Mouse (Mus musculus) midbrain, embryonic 15.5 days (tissue): Measurements from ENCODE around the gene Unc93b1. TPM values are rescaled to one million over a fixed set of nuclear protein-coding genes. Genes with fewer than 3 reads are reported as not detected.

ENCODE experiments used
- ATAC-seq: fragments of 200-750 bp; cut with Nextera tagmentation; replicated peaks from 2 replicates; pipeline ENCODE4 v1.8.0; 2017; ENCODE audit warnings: moderate TSS enrichment
- H3K27ac ChIP-seq: fragments of 300-500 bp; sonication (generic); 2 replicates; pipeline ENCODE4 v1.5.1; 2015; ENCODE audit warnings: mild to moderate bottlenecking, inconsistent platforms
- H3K27me3 ChIP-seq: fragments of 300-500 bp; sonication (generic); replicated peaks from 2 replicates; pipeline ENCODE4 v1.6.1; 2015; ENCODE audit warnings: inconsistent platforms
- H3K36me3 ChIP-seq: fragments of 300-500 bp; sonication (generic); replicated peaks from 2 replicates; pipeline ENCODE4 v1.6.1; 2015; ENCODE audit warnings: inconsistent platforms
- H3K4me1 ChIP-seq: fragments of 300-500 bp; sonication (generic); 2 replicates; pipeline ENCODE4 v1.6.1; 2015; ENCODE audit warnings: inconsistent platforms
- H3K4me2 ChIP-seq: fragments of 300-500 bp; sonication (generic); 2 replicates; pipeline ENCODE4 v1.6.1; 2015; ENCODE audit warnings: inconsistent platforms, mild to moderate bottlenecking, moderate library complexity
- H3K4me3 ChIP-seq: fragments of 300-500 bp; sonication (generic); 2 replicates; pipeline ENCODE4 v1.5.1; 2015; ENCODE audit warnings: mild to moderate bottlenecking, inconsistent platforms
- H3K9ac ChIP-seq: fragments of 300-500 bp; sonication (generic); 2 replicates; pipeline ENCODE4 v1.6.1; 2015; ENCODE audit warnings: mild to moderate bottlenecking, inconsistent platforms
- H3K9me3 ChIP-seq: fragments of 300-500 bp; sonication (generic); 2 replicates; pipeline ENCODE4 v1.6.1; 2016; ENCODE audit warnings: inconsistent platforms
- WGBS: fragments of 180-500 bp; shearing (Covaris S2); methylation state at CpG from one replicate; pipeline ENCODE4 v1.1.7; 2015; ENCODE audit warnings: mixed read lengths; 5-methylcytosine and 5-hydroxymethylcytosine counted together
- polyA plus RNA-seq: library from polyadenylated mRNA; unstranded; fragments of >200 nt; fragmentation: Nextera tagmentation; extraction: Ambion mirVana; gene quantifications from 2 replicates; pipeline ENCODE4 v1.2.1, GENCODE M21; 2015

Unc93b1 gene
- polyA plus RNA-seq, 1 experiment from 2014 or later: 11.8 TPM

- no peak overlapping the region for H3K27ac ChIP-seq
- peaks cover 8% of the 10 kb centered on the region for H3K4me1 ChIP-seq
- H3K4me3 ChIP-seq: no peak overlapping the region
- no peaks in the 10 kb centered on the region for H3K36me3 ChIP-seq
- no peak for ATAC-seq
- no peak overlapping the region for H3K9ac ChIP-seq
- no peak overlapping the region for H3K4me2 ChIP-seq
- no peaks in the 10 kb centered on the region for H3K9me3 ChIP-seq
- H3K27me3 ChIP-seq: peaks cover 2% of the 10 kb centered on the region; the same call in 1 of the 2 replicates
- WGBS: 74% methylated on average over 6 of the region's 6 CpGs
These were observed 59.9 kb downstream of the Unc93b1 start for GRCm38 (mm10) chr19:3994932-3995331.

DNA sequence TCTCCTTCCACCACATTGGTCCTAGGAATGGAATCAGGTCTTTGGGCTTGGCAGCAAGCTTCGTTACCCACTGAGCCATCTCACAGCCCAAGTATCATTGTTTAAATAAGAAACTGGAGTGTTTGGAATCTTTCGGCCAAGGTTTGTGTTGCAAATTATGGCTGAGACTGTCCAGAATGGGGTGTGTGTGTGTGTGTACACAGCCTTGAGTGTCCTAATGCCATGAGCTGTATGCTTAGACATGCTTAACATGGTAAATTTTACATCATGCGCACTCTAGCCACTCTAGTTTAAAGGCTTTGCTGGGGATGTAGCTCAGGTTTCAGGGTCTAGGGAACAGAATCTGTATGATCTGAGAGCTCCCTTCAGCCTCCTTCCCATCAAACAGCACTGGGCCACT lies 60.5 kb downstream of the Unc93b1 start:
- ATAC-seq: no peak
- Histone ChIP-seq H3K27ac (no peak overlapping the region), H3K9ac (no peak overlapping the region), H3K27me3 (peaks cover 2% of the 10 kb centered on the region; the same call in 1 of the 2 replicates), H3K4me1 (peaks cover 8% of the 10 kb centered on the region), H3K4me3 (no peak overlapping the region), H3K9me3 (no peaks in the 10 kb centered on the region), H3K36me3 (no peaks in the 10 kb centered on the region), H3K4me2 (no peak overlapping the region)
- WGBS: 84% methylated on average over 3 of the region's 3 CpGs

DNA sequence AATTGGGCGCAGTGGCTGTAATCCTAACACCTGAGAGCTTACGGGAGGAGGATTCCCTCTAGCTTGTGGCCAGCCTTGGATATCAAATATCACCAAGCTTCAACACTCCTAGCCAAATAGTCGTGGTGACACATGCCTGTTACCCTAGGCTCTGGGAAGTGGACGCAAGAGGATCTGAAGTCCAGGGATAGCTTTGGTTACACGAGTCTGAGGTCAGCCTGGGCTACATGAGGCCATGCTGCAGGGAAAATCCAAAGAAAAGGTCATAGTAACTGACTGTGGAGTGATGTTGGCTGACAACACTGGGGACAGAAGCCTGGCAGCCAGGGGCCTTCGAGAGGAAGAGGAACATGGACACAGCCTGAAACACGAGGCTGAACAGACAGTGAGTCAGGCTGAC lies 61.1 kb downstream of the Unc93b1 start:
- WGBS: 78% methylated on average over 7 of the region's 7 CpGs
- Histone ChIP-seq H3K4me1 (peaks cover 12% of the 10 kb centered on the region), H3K9me3 (no peaks in the 10 kb centered on the region), H3K27me3 (peaks cover 2% of the 10 kb centered on the region; the same call in 1 of the 2 replicates), H3K36me3 (no peaks in the 10 kb centered on the region), H3K9ac (no peak overlapping the region), H3K4me2 (no peak overlapping the region), H3K4me3 (no peak overlapping the region), H3K27ac (no peak overlapping the region)
- no peak for ATAC-seq

GRCm38 (mm10) chr19:3996747-3997146 lies 61.8 kb downstream of the Unc93b1 start:
- Histone ChIP-seq H3K9me3 (no peaks in the 10 kb centered on the region), H3K27me3 (peaks cover 2% of the 10 kb centered on the region; the same call in 1 of the 2 replicates), H3K36me3 (no peaks in the 10 kb centered on the region), H3K9ac (no peak overlapping the region), H3K4me3 (no peak overlapping the region), H3K4me1 (peaks cover 18% of the 10 kb centered on the region), H3K4me2 (no peak overlapping the region), H3K27ac (no peak overlapping the region)
- no peak for ATAC-seq
- 75% methylated on average over 8 of the region's 8 CpGs for WGBS

DNA sequence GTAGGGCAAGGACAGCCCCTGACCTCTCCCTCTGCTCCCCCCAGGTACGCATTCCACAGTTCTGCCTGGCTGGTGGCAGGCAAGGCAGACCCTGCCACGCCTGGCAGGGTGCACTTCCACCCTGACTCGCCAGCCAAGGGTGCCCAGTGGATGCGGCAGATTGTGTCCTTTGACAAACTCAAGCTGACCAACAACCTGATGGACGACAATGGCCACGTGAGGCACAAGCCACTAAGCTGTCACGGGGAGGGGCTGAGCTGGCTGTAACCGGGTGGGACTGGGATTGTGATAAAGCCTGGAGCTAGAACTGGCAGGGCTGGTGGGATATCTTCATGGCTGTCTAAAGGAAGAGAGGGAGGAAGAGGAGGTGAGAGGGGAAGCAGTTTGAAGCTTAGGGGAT lies 62.2 kb downstream of the Unc93b1 start:
- 65% methylated on average over 8 of the region's 8 CpGs for WGBS
- no peaks in the 10 kb centered on the region for H3K9me3 ChIP-seq
- H3K4me1 ChIP-seq: peaks cover 20% of the 10 kb centered on the region
- H3K27ac ChIP-seq: no peak overlapping the region
- no peak overlapping the region for H3K4me3 ChIP-seq
- no peaks in the 10 kb centered on the region for H3K36me3 ChIP-seq
- ATAC-seq: no peak
- no peak overlapping the region for H3K4me2 ChIP-seq
- peaks cover 2% of the 10 kb centered on the region; the same call in 1 of the 2 replicates for H3K27me3 ChIP-seq
- H3K9ac ChIP-seq: no peak overlapping the region

GRCm38 (mm10) chr19:3998335-3998734 lies 63.3 kb downstream of the Unc93b1 start:
- Histone ChIP-seq H3K4me2 (no peak overlapping the region), H3K9ac (no peak overlapping the region), H3K4me1 (peaks cover 20% of the 10 kb centered on the region), H3K4me3 (no peak overlapping the region), H3K9me3 (no peaks in the 10 kb centered on the region), H3K27ac (no peak overlapping the region), H3K36me3 (no peaks in the 10 kb centered on the region), H3K27me3 (no peaks in the 10 kb centered on the region)
- ATAC-seq: no peak
- 77% methylated on average over 8 of the region's 8 CpGs for WGBS

Other genes with a start within 250 kb of the Unc93b1 start
- gene Lrp5, start 248.6 kb upstream of the Unc93b1 start, polyA plus RNA-seq: 1.1 and 1.4 TPM in 2 replicates
- gene 1810055G02Rik, start 226.9 kb upstream of the Unc93b1 start, polyA plus RNA-seq: 34.6 and 35.9 TPM in 2 replicates
- 51.9 and 59.9 TPM in 2 replicates for gene Kmt5b, start 167.8 kb upstream of the Unc93b1 start, polyA plus RNA-seq
- gene Chka, start 83.4 kb upstream of the Unc93b1 start, polyA plus RNA-seq: 65.6 and 66.3 TPM in 2 replicates
- 12.7 and 14.6 TPM in 2 replicates for gene Tcirg1, start 28.1 kb upstream of the Unc93b1 start, polyA plus RNA-seq
- gene Ndufs8, start 22.4 kb upstream of the Unc93b1 start, polyA plus RNA-seq: 246 and 258 TPM in 2 replicates
- 1.9 TPM in 2 replicates for gene Aldh3b1, start 5.4 kb upstream of the Unc93b1 start, polyA plus RNA-seq
- gene Aldh3b3, start 23.5 kb downstream of the Unc93b1 start, polyA plus RNA-seq: not detected in 2 replicates
- gene Aldh3b2, start 37.1 kb downstream of the Unc93b1 start, polyA plus RNA-seq: 0.43 and 0.67 TPM in 2 replicates
- gene Acy3, start 51.4 kb downstream of the Unc93b1 start, polyA plus RNA-seq: 1.7 and 2.2 TPM in 2 replicates
- not detected in 2 replicates for gene Tbx10, start 57.6 kb downstream of the Unc93b1 start, polyA plus RNA-seq
- gene Nudt8, start 65.4 kb downstream of the Unc93b1 start, polyA plus RNA-seq: 30.6 and 33.4 TPM in 2 replicates
- 6.5 and 8.3 TPM in 2 replicates for gene Gm49405, start 65.4 kb downstream of the Unc93b1 start, polyA plus RNA-seq
- 8.4 and 12.1 TPM in 2 replicates for gene Doc2g, start 68.1 kb downstream of the Unc93b1 start, polyA plus RNA-seq
- gene Ndufv1, start 77.6 kb downstream of the Unc93b1 start, polyA plus RNA-seq: 229 and 239 TPM in 2 replicates
- 513 and 520 TPM in 2 replicates for gene Gstp1, start 102.8 kb downstream of the Unc93b1 start, polyA plus RNA-seq
- 2.7 and 5.6 TPM in 2 replicates for gene Gstp2, start 110.8 kb downstream of the Unc93b1 start, polyA plus RNA-seq
- not detected in 2 replicates for gene Gstp3, start 124.4 kb downstream of the Unc93b1 start, polyA plus RNA-seq
- gene Cabp2, start 146.4 kb downstream of the Unc93b1 start, polyA plus RNA-seq: 0.22 TPM in 1 of 2 replicates, not detected in the other
- gene Cdk2ap2, start 162.0 kb downstream of the Unc93b1 start, polyA plus RNA-seq: 92.3 and 92.9 TPM in 2 replicates
- 97.7 and 102 TPM in 2 replicates for gene Pitpnm1, start 164.8 kb downstream of the Unc93b1 start, polyA plus RNA-seq
- gene Aip, start 190.7 kb downstream of the Unc93b1 start, polyA plus RNA-seq: 99.5 and 101 TPM in 2 replicates
- gene Gpr152, start 204.6 kb downstream of the Unc93b1 start, polyA plus RNA-seq: 0.04 TPM in 1 of 2 replicates, not detected in the other
- 0.22 and 0.28 TPM in 2 replicates for gene Cabp4, start 208.8 kb downstream of the Unc93b1 start, polyA plus RNA-seq
- gene Coro1b, start 213.4 kb downstream of the Unc93b1 start, polyA plus RNA-seq: 127 and 139 TPM in 2 replicates
- 0.26 and 0.96 TPM in 2 replicates for gene Ptprcap, start 218.4 kb downstream of the Unc93b1 start, polyA plus RNA-seq
- 60.1 and 60.7 TPM in 2 replicates for gene Rps6kb2, start 228.2 kb downstream of the Unc93b1 start, polyA plus RNA-seq
- gene Carns1, start 240.3 kb downstream of the Unc93b1 start, polyA plus RNA-seq: 5.9 and 6.9 TPM in 2 replicates